Mouse (Mus musculus): Measurements from ENCODE around the gene Arhgef1. TPM values are rescaled to one million over a fixed set of nuclear protein-coding genes. Genes with fewer than 3 reads are reported as not detected.

The Arhgef1 gene
- polyA plus RNA-seq, 1 experiment from 2014 or later: 74.4 TPM

GRCm38 (mm10) chr7:24954450-24954849, 51.7 kb downstream of the Arhgef1 start:
- WGBS: 2% methylated on average over 22 of the region's 30 CpGs
- Histone ChIP-seq H3K27me3 (peaks cover 63% of the 10 kb centered on the region), H3K9me3 (no peaks in the 10 kb centered on the region), H3K4me1 (peaks cover 25% of the 10 kb centered on the region), H3K36me3 (no peaks in the 10 kb centered on the region), H3K9ac (replicated peaks) (peak overlapping the region; percentile 35), H3K4me2 (replicated peaks) (peak overlapping the region; percentile 53), H3K27ac (replicated peaks) (no peak overlapping the region), H3K4me3 (peak overlapping the region; percentile 37)
- ATAC-seq (replicated peaks): 0 out of 2 replicates have a peak, but pooled peaks have one; percentile 21

- H3K9me3 ChIP-seq: no peaks in the 10 kb centered on the region
- H3K4me3 ChIP-seq: peak overlapping the region; percentile 37
- H3K4me2 ChIP-seq (replicated peaks): peak overlapping the region; percentile 53
- WGBS: 3% methylated on average over 16 of the region's 33 CpGs
- no peak overlapping the region for H3K9ac ChIP-seq (replicated peaks)
- H3K27me3 ChIP-seq: peaks cover 55% of the 10 kb centered on the region
- no peaks in the 10 kb centered on the region for H3K36me3 ChIP-seq
- H3K27ac ChIP-seq (replicated peaks): no peak overlapping the region
- H3K4me1 ChIP-seq: peaks cover 21% of the 10 kb centered on the region
- ATAC-seq (replicated peaks): no peak
These were observed 52.5 kb downstream of the Arhgef1 start for GRCm38 (mm10) chr7:24955226-24955625.

GRCm38 (mm10) chr7:24964288-24964687, 61.6 kb downstream of the Arhgef1 start:
- 80% methylated on average over 2 of the region's 2 CpGs for WGBS
- H3K4me3 ChIP-seq: no peak overlapping the region
- no peaks in the 10 kb centered on the region for H3K4me1 ChIP-seq
- H3K27ac ChIP-seq (replicated peaks): no peak overlapping the region
- no peaks in the 10 kb centered on the region for H3K36me3 ChIP-seq
- no peak overlapping the region for H3K9ac ChIP-seq (replicated peaks)
- H3K9me3 ChIP-seq: no peaks in the 10 kb centered on the region
- no peak for ATAC-seq (replicated peaks)
- no peak overlapping the region for H3K4me2 ChIP-seq (replicated peaks)
- H3K27me3 ChIP-seq: no peaks in the 10 kb centered on the region

- Histone ChIP-seq H3K4me1 (peaks cover 4% of the 10 kb centered on the region; the same call in 1 of the 2 replicates), H3K36me3 (no peaks in the 10 kb centered on the region), H3K27me3 (no peaks in the 10 kb centered on the region), H3K9me3 (no peaks in the 10 kb centered on the region), H3K4me3 (no peak overlapping the region), H3K27ac (replicated peaks) (no peak overlapping the region), H3K9ac (replicated peaks) (no peak overlapping the region), H3K4me2 (replicated peaks) (no peak overlapping the region)
- peak; percentile 42; the same call in 1 of the 2 replicates for ATAC-seq (replicated peaks)
- 18% methylated on average over 5 of the region's 5 CpGs for WGBS
These were observed 62.3 kb downstream of the Arhgef1 start for GRCm38 (mm10) chr7:24964897-24965535.

- peaks cover 18% of the 10 kb centered on the region for H3K4me1 ChIP-seq
- H3K9ac ChIP-seq (replicated peaks): no peak overlapping the region
- no peaks in the 10 kb centered on the region for H3K27me3 ChIP-seq
- no peaks in the 10 kb centered on the region for H3K36me3 ChIP-seq
- no peak overlapping the region for H3K4me2 ChIP-seq (replicated peaks)
- H3K27ac ChIP-seq (replicated peaks): no peak overlapping the region
- H3K4me3 ChIP-seq: no peak overlapping the region
- H3K9me3 ChIP-seq: no peaks in the 10 kb centered on the region
- no peak for ATAC-seq (replicated peaks)
- 86% methylated on average over 8 of the region's 8 CpGs for WGBS
These were observed 65.3 kb downstream of the Arhgef1 start for GRCm38 (mm10) chr7:24967966-24968365.

- Histone ChIP-seq H3K4me3 (no peak overlapping the region), H3K36me3 (no peaks in the 10 kb centered on the region), H3K4me1 (peaks cover 18% of the 10 kb centered on the region), H3K27me3 (no peaks in the 10 kb centered on the region), H3K9me3 (no peaks in the 10 kb centered on the region), H3K27ac (replicated peaks) (no peak overlapping the region), H3K9ac (replicated peaks) (no peak overlapping the region), H3K4me2 (replicated peaks) (no peak overlapping the region)
- WGBS: 67% methylated on average over 6 of the region's 6 CpGs
- ATAC-seq (replicated peaks): no peak
These were observed 65.8 kb downstream of the Arhgef1 start for GRCm38 (mm10) chr7:24968463-24968862.

- no peak overlapping the region for H3K9ac ChIP-seq (replicated peaks)
- no peaks in the 10 kb centered on the region for H3K27me3 ChIP-seq
- no peaks in the 10 kb centered on the region for H3K9me3 ChIP-seq
- ATAC-seq (replicated peaks): no peak
- 70% methylated on average over 12 of the region's 12 CpGs for WGBS
- no peak overlapping the region for H3K4me2 ChIP-seq (replicated peaks)
- H3K4me3 ChIP-seq: no peak overlapping the region
- H3K36me3 ChIP-seq: no peaks in the 10 kb centered on the region
- H3K27ac ChIP-seq (replicated peaks): no peak overlapping the region
- peaks cover 18% of the 10 kb centered on the region for H3K4me1 ChIP-seq
These were observed 67.1 kb downstream of the Arhgef1 start for GRCm38 (mm10) chr7:24969805-24970204.

GRCm38 (mm10) chr7:24970341-24970740, 67.6 kb downstream of the Arhgef1 start:
- Histone ChIP-seq H3K4me3 (no peak overlapping the region), H3K9me3 (no peaks in the 10 kb centered on the region), H3K9ac (replicated peaks) (no peak overlapping the region), H3K27me3 (no peaks in the 10 kb centered on the region), H3K36me3 (no peaks in the 10 kb centered on the region), H3K4me1 (peaks cover 18% of the 10 kb centered on the region), H3K27ac (replicated peaks) (no peak overlapping the region), H3K4me2 (replicated peaks) (no peak overlapping the region)
- no peak for ATAC-seq (replicated peaks)
- WGBS: 95% methylated on average over 3 of the region's 3 CpGs

- Histone ChIP-seq H3K36me3 (no peaks in the 10 kb centered on the region), H3K9me3 (no peaks in the 10 kb centered on the region), H3K4me3 (peak overlapping the region; percentile 80), H3K27me3 (no peaks in the 10 kb centered on the region), H3K27ac (replicated peaks) (peak overlapping the region; percentile 75), H3K9ac (replicated peaks) (peak overlapping the region; percentile 86), H3K4me2 (replicated peaks) (peak overlapping the region; percentile 83), H3K4me1 (peaks cover 18% of the 10 kb centered on the region)
- ATAC-seq (replicated peaks): 0 out of 2 replicates have a peak, but pooled peaks have one; percentile 3
- 8% methylated on average over 19 of the region's 19 CpGs for WGBS
These were observed 68.7 kb downstream of the Arhgef1 start for GRCm38 (mm10) chr7:24971261-24971971.

- H3K9ac ChIP-seq (replicated peaks): peak within 1 kb of the TSS; percentile 86
- no peaks in the 10 kb centered on the region for H3K27me3 ChIP-seq
- H3K9me3 ChIP-seq: no peaks in the 10 kb centered on the region
- H3K36me3 ChIP-seq: peaks cover under 1% of the 10 kb centered on the region; the same call in 1 of the 2 replicates
- ATAC-seq (replicated peaks): peak; percentile 91
- H3K4me1 ChIP-seq: peaks cover 18% of the 10 kb centered on the region
- under 1% methylated on average over 45 of the region's 45 CpGs for WGBS
- H3K27ac ChIP-seq (replicated peaks): peak within 1 kb of the TSS; percentile 75
- H3K4me2 ChIP-seq (replicated peaks): peak within 1 kb of the TSS; percentile 83
- peak within 1 kb of the TSS; percentile 80 for H3K4me3 ChIP-seq
These were observed 69.5 kb downstream of the Arhgef1 start, which contains the start of gene Rabac1 for GRCm38 (mm10) chr7:24971972-24972893. Rabac1 (minus strand) TSS chr7:24972754.

GRCm38 (mm10) chr7:24973208-24973607, 70.5 kb downstream of the Arhgef1 start:
- Histone ChIP-seq H3K4me2 (replicated peaks) (no peak overlapping the region), H3K27me3 (no peaks in the 10 kb centered on the region), H3K36me3 (peaks cover 11% of the 10 kb centered on the region; the same call in 1 of the 2 replicates), H3K27ac (replicated peaks) (no peak overlapping the region), H3K4me3 (no peak overlapping the region), H3K9ac (replicated peaks) (no peak overlapping the region), H3K4me1 (peaks cover 18% of the 10 kb centered on the region), H3K9me3 (no peaks in the 10 kb centered on the region)
- WGBS: 90% methylated on average over 4 of the region's 4 CpGs
- ATAC-seq (replicated peaks): no peak

All from forebrain, embryonic 15.5 days (tissue).